Mouse (Mus musculus) neural tube, embryonic 11.5 days (tissue): ENCODE measurements around the gene Tgfbr3. TPM values are rescaled to one million over a fixed set of nuclear protein-coding genes. Genes with fewer than 3 reads are reported as not detected.

Experiments used
- ATAC-seq: fragments of 200-750 bp; cut with Nextera tagmentation; 2 replicates; pipeline ENCODE4 v1.8.0; 2017; ENCODE audit warnings: moderate number of reproducible peaks, mild to moderate bottlenecking, moderate TSS enrichment, moderate library complexity; ENCODE audit not compliant: insufficient read depth, low FRiP score, low TSS enrichment
- DNase-seq: peaks from one replicate; pipeline ENCODE4 v3.0.0-alpha.2; 2015; ENCODE audit warnings: low spot score
- H3K27ac ChIP-seq: fragments of 300-500 bp; sonication (generic); 2 replicates; pipeline ENCODE4 v1.5.1; 2014; ENCODE audit warnings: low read depth, mild to moderate bottlenecking, low read length
- H3K27me3 ChIP-seq: fragments of 300-500 bp; sonication (generic); 2 replicates; pipeline ENCODE4 v1.6.1; 2014; ENCODE audit warnings: mild to moderate bottlenecking, low read length, mixed read lengths; ENCODE audit not compliant: control insufficient read depth, insufficient read depth
- H3K36me3 ChIP-seq: fragments of 300-500 bp; sonication (generic); 2 replicates; pipeline ENCODE4 v1.6.1; 2014; ENCODE audit warnings: mild to moderate bottlenecking, low read length, moderate library complexity, mixed read lengths; ENCODE audit not compliant: control insufficient read depth, insufficient read depth
- H3K4me1 ChIP-seq: fragments of 300-500 bp; sonication (generic); 2 replicates; pipeline ENCODE4 v1.6.1; 2014; ENCODE audit warnings: low read length, mixed read lengths; ENCODE audit not compliant: control insufficient read depth, insufficient read depth
- H3K4me2 ChIP-seq: fragments of 300-500 bp; sonication (generic); 2 replicates; pipeline ENCODE4 v1.6.1; 2014; ENCODE audit warnings: low read depth, mild to moderate bottlenecking, moderate library complexity
- H3K4me3 ChIP-seq: fragments of 300-500 bp; sonication (generic); 2 replicates; pipeline ENCODE4 v1.5.1; 2014; ENCODE audit warnings: low read depth, low read length
- H3K9ac ChIP-seq: fragments of 300-500 bp; sonication (generic); 2 replicates; pipeline ENCODE4 v1.6.1; 2014; ENCODE audit warnings: mild to moderate bottlenecking, low read length
- H3K9me3 ChIP-seq: fragments of 300-500 bp; sonication (generic); 2 replicates; pipeline ENCODE4 v1.6.1; 2016; ENCODE audit warnings: low read length; ENCODE audit not compliant: control insufficient read depth
- WGBS: fragments of 180-500 bp; shearing (Covaris S2); extraction: QIAGEN DNeasy Blood & Tissue Kit; methylation state at CpG from one replicate; pipeline ENCODE4 v1.1.7; 2014; 5-methylcytosine and 5-hydroxymethylcytosine counted together
- polyA plus RNA-seq: library from polyadenylated mRNA; unstranded; fragments of >200 nt; fragmentation: Nextera tagmentation; extraction: Ambion mirVana; gene quantifications from 2 replicates; pipeline ENCODE4 v1.2.1, GENCODE M21; 2014

Tgfbr3 gene
- polyA plus RNA-seq, 1 experiment from 2014 or later = 8.2 TPM

- H3K9me3 ChIP-seq = no peaks in the 10 kb centered on the region
- H3K27ac ChIP-seq = no peak overlapping the region
- no peak for DNase-seq
- no peaks in the 10 kb centered on the region for H3K27me3 ChIP-seq
- no peak overlapping the region for H3K4me2 ChIP-seq
- WGBS = 48% methylated on average over 16 of the region's 16 CpGs
- H3K4me3 ChIP-seq = no peak overlapping the region
- H3K4me1 ChIP-seq = 0 out of 2 replicates have a peak, but pooled peaks cover 7% of the 10 kb centered on the region
- no peaks in the 10 kb centered on the region for H3K36me3 ChIP-seq
- H3K9ac ChIP-seq = no peak overlapping the region
- ATAC-seq = no peak
These were observed 21.1 kb downstream of the Tgfbr3 start for GRCm38 (mm10) chr5:107268121-107269005.

GRCm38 (mm10) chr5:107266566-107266965 is 22.9 kb downstream of the Tgfbr3 start:
- H3K27me3 ChIP-seq = no peaks in the 10 kb centered on the region

GRCm38 (mm10) chr5:107264426-107265360 is 24.7 kb downstream of the Tgfbr3 start:
- Histone ChIP-seq H3K4me1 (0 out of 2 replicates have a peak, but pooled peaks cover 5% of the 10 kb centered on the region), H3K4me3 (no peak overlapping the region), H3K4me2 (no peak overlapping the region), H3K9me3 (no peaks in the 10 kb centered on the region), H3K36me3 (no peaks in the 10 kb centered on the region), H3K27me3 (no peaks in the 10 kb centered on the region), H3K27ac (no peak overlapping the region), H3K9ac (no peak overlapping the region)
- no peak for ATAC-seq
- DNase-seq = no peak
- 93% methylated on average over 16 of the region's 16 CpGs for WGBS

More at GRCm38 (mm10) chr5:107266566-107266965, 22.9 kb downstream of the Tgfbr3 start:
- Histone ChIP-seq H3K27ac (no peak overlapping the region), H3K4me2 (no peak overlapping the region), H3K9me3 (no peaks in the 10 kb centered on the region), H3K4me3 (no peak overlapping the region), H3K36me3 (no peaks in the 10 kb centered on the region), H3K4me1 (0 out of 2 replicates have a peak, but pooled peaks cover 5% of the 10 kb centered on the region), H3K9ac (no peak overlapping the region)
- DNase-seq = no peak
- no peak for ATAC-seq
- WGBS = 89% methylated on average over 3 of the region's 3 CpGs

- WGBS = 93% methylated on average over 3 of the region's 3 CpGs
- H3K4me2 ChIP-seq = no peak overlapping the region
- no peaks in the 10 kb centered on the region for H3K27me3 ChIP-seq
- H3K4me3 ChIP-seq = no peak overlapping the region
- H3K36me3 ChIP-seq = no peaks in the 10 kb centered on the region
- H3K9me3 ChIP-seq = no peaks in the 10 kb centered on the region
- H3K27ac ChIP-seq = no peak overlapping the region
- no peak overlapping the region for H3K9ac ChIP-seq
- 0 out of 2 replicates have a peak, but pooled peaks cover 3% of the 10 kb centered on the region for H3K4me1 ChIP-seq
- DNase-seq = no peak
- ATAC-seq = no peak
These were observed 25.6 kb downstream of the Tgfbr3 start for GRCm38 (mm10) chr5:107263836-107264235.

GRCm38 (mm10) chr5:107261930-107262329 is 27.5 kb downstream of the Tgfbr3 start:
- no peak overlapping the region for H3K27ac ChIP-seq
- H3K36me3 ChIP-seq = no peaks in the 10 kb centered on the region
- no peak overlapping the region for H3K4me2 ChIP-seq
- no peak for DNase-seq
- no peak overlapping the region for H3K4me3 ChIP-seq
- H3K4me1 ChIP-seq = no peaks in the 10 kb centered on the region
- no peak for ATAC-seq
- H3K9me3 ChIP-seq = no peaks in the 10 kb centered on the region
- H3K27me3 ChIP-seq = no peaks in the 10 kb centered on the region
- WGBS = 85% methylated on average over 6 of the region's 6 CpGs
- H3K9ac ChIP-seq = no peak overlapping the region

GRCm38 (mm10) chr5:107260708-107261495 is 28.5 kb downstream of the Tgfbr3 start:
- WGBS = 66% methylated on average over 10 of the region's 10 CpGs
- DNase-seq = no peak
- Histone ChIP-seq H3K27ac (no peak overlapping the region), H3K4me2 (no peak overlapping the region), H3K9me3 (no peaks in the 10 kb centered on the region), H3K4me3 (no peak overlapping the region), H3K36me3 (no peaks in the 10 kb centered on the region), H3K9ac (no peak overlapping the region), H3K4me1 (no peaks in the 10 kb centered on the region), H3K27me3 (no peaks in the 10 kb centered on the region)
- ATAC-seq = no peak

GRCm38 (mm10) chr5:107259487-107260040 is 29.9 kb downstream of the Tgfbr3 start:
- Histone ChIP-seq H3K36me3 (no peaks in the 10 kb centered on the region), H3K27me3 (no peaks in the 10 kb centered on the region), H3K9me3 (no peaks in the 10 kb centered on the region), H3K9ac (no peak overlapping the region), H3K4me2 (no peak overlapping the region), H3K4me3 (no peak overlapping the region), H3K27ac (no peak overlapping the region), H3K4me1 (no peaks in the 10 kb centered on the region)
- ATAC-seq (no peak), DNase-seq (no peak)
- WGBS = 84% methylated on average over 4 of the region's 4 CpGs

GRCm38 (mm10) chr5:107253395-107253794 is 36.0 kb downstream of the Tgfbr3 start:
- DNase-seq = no peak
- Histone ChIP-seq H3K36me3 (no peaks in the 10 kb centered on the region), H3K4me2 (no peak overlapping the region), H3K27me3 (no peaks in the 10 kb centered on the region), H3K27ac (no peak overlapping the region), H3K9me3 (no peaks in the 10 kb centered on the region), H3K4me1 (no peaks in the 10 kb centered on the region), H3K4me3 (no peak overlapping the region), H3K9ac (no peak overlapping the region)
- whole genome bisulfite sequencing = 88% methylated on average over 3 of the region's 3 CpGs
- no peak for ATAC-seq
